Mouse (Mus musculus): ENCODE data around the gene Ccdc24.
A peak's percentile ranks its signal among the peaks of the same experiment; 100 is the strongest.

The Ccdc24 gene

GRCm38 (mm10) chr4:117852152-117852868, 20.0 kb downstream of the Ccdc24 start:
- DNase-seq (ENCODE audit: low spot score), result no peak

- DNase-seq (ENCODE audit: low spot score), result no peak
Measured at GRCm38 (mm10) chr4:117850871-117851270, 21.5 kb downstream of the Ccdc24 start.

GRCm38 (mm10) chr4:117850176-117850575, 22.2 kb downstream of the Ccdc24 start:
- DNase-seq (ENCODE audit: low spot score), result no peak

GRCm38 (mm10) chr4:117849506-117849905, 22.9 kb downstream of the Ccdc24 start:
- DNase-seq (ENCODE audit: low spot score), result no peak

GRCm38 (mm10) chr4:117849063-117849462, 23.3 kb downstream of the Ccdc24 start:
- DNase-seq (ENCODE audit: low spot score), result no peak

GRCm38 (mm10) chr4:117847011-117847410, 25.3 kb downstream of the Ccdc24 start:
- peak; percentile 50 for DNase-seq (ENCODE audit: low spot score)

- DNase-seq (ENCODE audit: low spot score), result no peak
Measured at GRCm38 (mm10) chr4:117846261-117846660, 26.1 kb downstream of the Ccdc24 start.

GRCm38 (mm10) chr4:117845316-117845715, 27.0 kb downstream of the Ccdc24 start:
- DNase-seq (ENCODE audit: low spot score), result no peak

- DNase-seq (ENCODE audit: low spot score), result no peak
Measured at GRCm38 (mm10) chr4:117844467-117844866, 27.9 kb downstream of the Ccdc24 start.

- no peak for DNase-seq (ENCODE audit: low spot score)
Measured at GRCm38 (mm10) chr4:117843101-117843500, 29.3 kb downstream of the Ccdc24 start.

GRCm38 (mm10) chr4:117841566-117841965, 30.8 kb downstream of the Ccdc24 start:
- no peak for DNase-seq (ENCODE audit: low spot score)

- DNase-seq (ENCODE audit: low spot score), result no peak
Measured at GRCm38 (mm10) chr4:117840821-117841220, 31.5 kb downstream of the Ccdc24 start.

- DNase-seq (ENCODE audit: low spot score), result no peak
Measured at GRCm38 (mm10) chr4:117839366-117839765, 33.0 kb downstream of the Ccdc24 start.

GRCm38 (mm10) chr4:117837271-117837670, 35.1 kb downstream of the Ccdc24 start:
- DNase-seq (ENCODE audit: low spot score), result no peak

- DNase-seq (ENCODE audit: low spot score), result peak; percentile 78
Measured at GRCm38 (mm10) chr4:117836204-117836767, 36.1 kb downstream of the Ccdc24 start.

- DNase-seq (ENCODE audit: low spot score), result peak; percentile 21
Measured at GRCm38 (mm10) chr4:117835531-117836111, 36.7 kb downstream of the Ccdc24 start.

GRCm38 (mm10) chr4:117834845-117835530, 37.4 kb downstream of the Ccdc24 start:
- DNase-seq (ENCODE audit: low spot score), result peak; percentile 65

GRCm38 (mm10) chr4:117834457-117834844, 37.9 kb downstream of the Ccdc24 start, which contains the start of gene Slc6a9:
Gene Slc6a9 (plus strand): TSS chr4:117834506.
- no peak for DNase-seq (ENCODE audit: low spot score)

- DNase-seq (ENCODE audit: low spot score), result peak; percentile 11
Measured at GRCm38 (mm10) chr4:117831920-117832691, 40.3 kb downstream of the Ccdc24 start.

GRCm38 (mm10) chr4:117831499-117831898, 40.9 kb downstream of the Ccdc24 start:
- DNase-seq (ENCODE audit: low spot score), result no peak

GRCm38 (mm10) chr4:117830801-117831200, 41.6 kb downstream of the Ccdc24 start:
- no peak for DNase-seq (ENCODE audit: low spot score)

GRCm38 (mm10) chr4:117830124-117830551, 42.2 kb downstream of the Ccdc24 start:
- DNase-seq (ENCODE audit: low spot score), result peak; percentile 28
